Mouse (Mus musculus) cerebellum, adult 18-20 months (tissue): Measurements from ENCODE around the gene Lgals8.
A peak's percentile ranks its signal among the peaks of the same experiment; 100 is the strongest.

Source experiments
- DNase-seq, 2 experiments: peaks; one replicate each; pipeline ENCODE4 v3.0.0; 2021

The Lgals8 gene

DNA sequence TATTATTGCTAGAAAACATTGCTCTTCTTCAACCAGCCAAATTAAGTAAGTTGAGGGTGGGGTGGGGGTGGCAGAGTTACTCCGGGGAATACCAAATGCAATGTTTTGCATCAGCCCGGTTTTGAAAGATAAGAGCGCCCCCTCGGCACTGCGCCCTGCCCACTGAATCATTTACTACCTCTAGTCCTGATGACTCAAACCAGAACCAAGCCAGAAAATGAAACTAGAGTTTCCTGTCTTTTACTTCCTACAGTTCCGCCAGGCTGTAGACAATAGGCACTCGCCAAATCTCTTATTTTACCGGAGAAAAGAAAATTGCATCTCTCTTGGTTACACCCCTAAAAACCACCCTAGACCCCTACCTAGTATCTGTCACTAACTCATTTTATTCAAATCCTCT lies 4.3 kb downstream of the Lgals8 start:
- DNase-seq, result peak; percentile 60 to 62

- DNase-seq, result no peak
Measured at GRCm38 (mm10) chr13:12456711-12457110, 8.0 kb downstream of the Lgals8 start.

GRCm38 (mm10) chr13:12454686-12455390 lies 9.9 kb downstream of the Lgals8 start:
- no peak for DNase-seq

DNA sequence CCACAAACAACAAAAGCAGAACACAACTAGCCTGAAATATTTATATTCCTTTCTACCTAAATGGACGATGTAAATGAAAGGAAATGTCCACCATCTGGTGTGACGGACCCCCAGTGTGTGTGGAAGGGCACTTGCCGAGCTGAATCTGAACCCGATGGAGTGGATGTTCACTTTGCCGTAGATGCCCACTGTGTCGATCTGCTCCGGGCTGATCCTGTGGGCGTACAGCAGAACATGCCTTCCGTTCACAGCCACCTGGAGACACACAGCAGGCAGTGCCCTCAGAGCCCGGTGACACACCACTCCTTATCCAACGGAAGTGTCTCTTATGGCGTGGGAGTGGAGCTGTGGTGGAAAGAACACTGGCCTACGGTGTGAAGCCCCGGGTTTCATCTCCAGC lies 11.6 kb downstream of the Lgals8 start:
- peak; percentile 42 to 50 for DNase-seq

DNA sequence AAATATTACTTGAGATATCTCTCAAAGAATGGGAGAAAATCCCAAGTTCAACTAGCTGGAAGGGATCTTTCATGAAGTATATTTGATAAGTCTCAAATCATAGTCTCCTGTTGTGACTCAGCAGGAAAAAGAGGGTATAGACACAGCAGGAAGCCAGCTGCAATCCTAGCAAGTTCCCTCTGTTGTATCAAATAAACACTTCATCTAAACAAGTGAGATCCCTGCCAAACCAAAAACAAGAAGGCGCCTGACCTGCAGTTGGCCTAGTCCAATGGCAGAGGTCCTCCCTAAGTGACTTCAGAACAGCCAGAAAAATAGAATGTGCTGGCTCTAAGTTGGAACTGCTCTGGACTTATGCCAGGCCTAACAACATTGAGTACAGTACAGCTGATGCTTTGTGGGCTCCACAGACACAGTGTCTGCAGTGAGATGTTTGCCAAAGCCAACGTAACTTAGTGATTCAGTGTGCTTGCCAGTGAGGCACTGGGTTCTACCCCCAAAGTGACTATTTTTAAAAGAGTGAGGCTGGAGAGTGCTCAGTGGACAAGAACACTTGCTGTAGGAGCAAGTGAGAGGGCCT lies 22.6 kb downstream of the Lgals8 start:
- DNase-seq, result no peak

- DNase-seq, result no peak
Measured at GRCm38 (mm10) chr13:12440813-12441212, 23.9 kb downstream of the Lgals8 start.

GRCm38 (mm10) chr13:12439586-12439985 lies 25.2 kb downstream of the Lgals8 start:
- no peak for DNase-seq

DNA sequence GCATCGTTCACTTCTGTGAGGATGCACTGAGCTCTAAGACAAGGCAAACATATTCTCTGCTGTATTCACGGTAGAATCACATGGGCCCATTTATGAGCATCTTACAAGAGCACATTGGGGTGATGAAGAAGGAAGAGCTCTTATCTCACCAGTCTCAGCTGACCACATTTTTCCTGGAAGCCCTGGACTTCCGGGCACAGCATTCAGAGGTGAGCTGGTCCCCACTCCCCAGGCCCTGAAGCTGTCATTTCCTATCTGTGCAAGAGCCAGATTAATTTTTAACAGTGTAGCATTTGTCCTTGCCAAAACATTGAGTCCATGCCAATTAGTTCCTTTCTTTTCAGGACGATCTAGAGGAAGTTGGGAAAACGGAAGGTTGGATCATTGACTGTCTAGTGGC lies 30.9 kb downstream of the Lgals8 start:
- no peak for DNase-seq

- DNase-seq, result no peak
Measured at GRCm38 (mm10) chr13:12428556-12428955, 36.2 kb downstream of the Lgals8 start.

GRCm38 (mm10) chr13:12420596-12420995 lies 44.1 kb downstream of the Lgals8 start:
- DNase-seq, result no peak

- no peak for DNase-seq
Measured at GRCm38 (mm10) chr13:12412016-12412415, 52.7 kb downstream of the Lgals8 start.

DNA sequence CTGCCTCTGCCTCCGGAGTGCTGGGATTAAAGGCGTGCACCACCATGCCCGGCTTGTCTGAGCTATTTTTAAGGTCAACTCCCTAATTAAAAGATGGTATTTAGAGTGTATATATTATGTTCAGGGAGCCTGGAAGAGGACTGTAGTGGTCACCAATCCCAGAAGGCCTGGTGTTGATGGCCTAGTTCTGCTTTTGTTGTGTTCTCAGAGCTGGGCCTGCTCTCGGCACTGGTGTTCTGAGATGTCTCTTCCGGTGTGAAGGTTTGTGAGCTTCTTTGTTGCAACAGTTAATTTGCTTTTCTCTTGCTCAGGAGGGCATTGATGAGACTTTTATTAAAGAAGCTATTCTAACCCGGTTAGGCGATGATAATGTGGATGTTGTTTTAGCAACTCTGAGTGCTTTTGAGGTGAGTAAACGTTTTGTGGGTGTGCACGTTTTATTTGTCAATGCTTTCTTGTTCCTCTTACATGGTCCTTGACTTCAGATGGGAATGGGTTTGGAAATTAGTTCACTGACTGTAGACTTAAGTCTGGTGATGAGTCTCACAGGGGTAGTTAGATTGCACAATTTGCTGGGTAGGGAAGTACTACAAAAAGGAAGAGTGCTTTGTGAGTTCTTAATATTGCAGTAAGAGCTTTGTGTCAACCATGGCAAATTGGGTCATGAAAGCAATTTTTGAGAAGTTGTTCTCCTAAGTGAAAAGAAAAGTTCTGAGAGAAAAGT lies 56.2 kb downstream of the Lgals8 start:
- DNase-seq, result no peak

DNA sequence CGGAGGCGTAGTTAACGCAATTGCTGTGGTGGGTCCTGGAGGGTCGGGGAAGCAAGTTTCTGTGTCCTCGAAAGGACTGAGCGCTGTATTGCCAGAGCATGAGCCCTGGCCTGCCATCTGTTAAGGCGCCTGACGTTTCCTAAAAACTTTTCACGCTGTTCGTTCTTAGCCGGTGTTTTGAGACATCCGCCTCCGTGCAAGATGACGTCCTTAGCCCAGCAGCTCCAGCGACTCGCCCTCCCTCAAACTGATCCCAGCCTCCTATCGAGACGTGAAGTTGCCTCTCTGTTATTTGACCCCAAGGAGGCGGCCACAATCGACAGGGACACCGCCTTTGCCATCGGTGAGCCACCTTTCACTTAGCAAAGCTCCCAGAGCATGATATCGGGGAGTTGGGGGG lies 69.2 kb downstream of the Lgals8 start:
- DNase-seq, result no peak

DNA sequence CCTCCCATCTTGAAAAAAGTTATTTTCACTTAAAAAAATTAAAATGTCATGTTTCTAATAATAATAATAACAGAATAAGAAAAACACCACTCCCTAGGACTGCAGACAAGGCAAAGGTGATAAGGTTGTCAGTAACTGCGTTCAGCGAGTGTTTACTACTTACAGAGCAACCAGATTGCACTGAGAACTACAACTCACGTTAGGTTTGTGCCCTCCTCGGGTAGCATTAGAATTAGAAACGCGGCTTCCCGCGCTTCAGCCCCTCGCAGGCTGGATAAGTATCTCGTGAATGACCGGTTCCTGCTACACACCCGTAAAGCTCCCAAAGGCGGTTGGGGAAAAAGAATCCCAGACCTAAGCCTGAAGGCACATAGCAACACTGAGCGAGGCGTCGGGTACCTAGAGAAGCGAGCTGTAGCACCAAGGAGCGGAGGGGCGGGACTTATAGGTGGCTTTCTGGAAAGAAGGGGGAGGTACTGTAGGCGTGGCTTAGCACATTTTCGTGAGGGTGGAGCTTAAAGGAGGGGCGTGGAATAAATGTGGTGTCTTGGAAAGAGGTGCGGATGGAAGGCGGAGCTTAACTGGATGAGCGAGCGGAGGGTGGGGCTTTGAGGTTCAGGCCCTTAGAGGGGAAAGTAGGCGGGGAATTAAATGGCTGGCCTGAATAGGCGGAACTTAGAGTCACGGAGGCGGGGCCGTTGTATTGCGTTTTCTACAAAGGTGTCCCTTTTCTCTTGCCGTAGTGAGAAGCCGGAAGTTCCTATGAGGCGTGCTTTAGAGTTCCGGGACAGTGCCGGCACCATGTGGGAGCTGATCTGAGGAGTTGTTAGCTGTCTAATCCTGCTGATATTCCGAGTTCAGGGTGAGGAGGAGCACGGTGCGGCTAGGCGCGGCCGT lies 69.9 kb downstream of the Lgals8 start, which contains the start of gene Heatr1:
TSS of gene Heatr1 (plus strand) at position 419 of the 897 bp plus-strand sequence.
- peak; percentile 92 to 95 for DNase-seq
